Mouse (Mus musculus): ENCODE results near the gene Gm10428.

DNA sequence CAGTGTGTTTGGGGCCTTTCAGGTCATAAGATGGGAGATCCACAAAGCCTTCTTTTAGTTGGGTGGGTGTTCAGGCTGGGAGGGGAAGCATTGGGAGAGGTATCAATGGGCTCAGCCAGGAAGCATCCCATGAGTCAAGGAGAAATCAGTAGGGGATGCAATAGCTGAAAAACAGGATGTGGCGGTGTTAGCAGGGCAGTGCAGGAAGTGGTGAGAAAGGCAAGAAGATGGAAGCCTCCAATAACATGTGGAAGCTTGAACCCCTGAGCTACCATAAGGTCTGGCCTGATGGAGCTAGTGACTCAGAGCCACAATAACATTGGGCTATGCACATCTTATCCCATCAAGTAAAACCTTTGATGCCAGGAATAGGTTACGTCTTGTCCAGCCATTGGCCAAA, 11.7 kb upstream of the Gm10428 start:
- TF ChIP-seq CTCF (IDR thresholded peaks at IDR 0.05; ENCODE audit: extremely low read depth, insufficient read length, insufficient replicate concordance, low read depth, low read length) (no peak), POLR2A (IDR thresholded peaks at IDR 0.05; ENCODE audit: low read depth, low read length) (no peak)
